Mouse (Mus musculus): ENCODE results near the gene Snap47. TPM values are rescaled to one million over a fixed set of nuclear protein-coding genes. Genes with fewer than 3 reads are reported as not detected.

The Snap47 gene
- total and polyA plus RNA-seq, 2 experiments from 2014 or later, result 467 to 588 TPM

GRCm38 (mm10) chr11:59477240-59477639 is 26.3 kb upstream of the Snap47 start:
- 70% methylated on average over 6 of the region's 6 CpGs for WGBS
- no peak for DNase-seq (ENCODE audit: low spot score)

GRCm38 (mm10) chr11:59472326-59472677 is 21.3 kb upstream of the Snap47 start, which contains the start of gene Zfp867:
Gene Zfp867 (minus strand): TSS chr11:59472474.
- peak within 1 kb of the TSS; percentile 71 for H3K4me3 ChIP-seq (ENCODE audit: low read depth, low read length)
- no peaks in the 10 kb centered on the region for H3K4me1 ChIP-seq (ENCODE audit: insufficient read depth, low read length)
- peak within 1 kb of the TSS; percentile 82 for H3K27ac ChIP-seq (ENCODE audit: low read depth, low read length)
- DNase-seq (ENCODE audit: low spot score) (peak; percentile 95), ATAC-seq (ENCODE audit: low FRiP score) (peak; percentile 89)
- H3K36me3 ChIP-seq (ENCODE audit: insufficient read depth, low read length), result no peaks in the 10 kb centered on the region
- H3K9me3 ChIP-seq (ENCODE audit: low read length), result no peaks in the 10 kb centered on the region
- H3K27me3 ChIP-seq (ENCODE audit: insufficient read depth, low read length), result no peaks in the 10 kb centered on the region
- TF ChIP-seq CTCF (IDR thresholded peaks at IDR 0.05), result no peak
- WGBS, result 0% methylated on average over 19 of the region's 19 CpGs
- H3K9ac ChIP-seq (replicated peaks; ENCODE audit: low read length, poor library complexity, severe bottlenecking), result peak within 1 kb of the TSS; percentile 84
- peak within 1 kb of the TSS; percentile 77 for H3K4me2 ChIP-seq (ENCODE audit: low read depth, low read length, poor library complexity, severe bottlenecking)

More at GRCm38 (mm10) chr11:59477240-59477639, 26.3 kb upstream of the Snap47 start:
- Histone ChIP-seq H3K9ac (replicated peaks; ENCODE audit: low read length, poor library complexity, severe bottlenecking) (no peak overlapping the region), H3K27me3 (ENCODE audit: insufficient read depth, low read length) (no peaks in the 10 kb centered on the region), H3K27ac (ENCODE audit: low read depth, low read length) (no peak overlapping the region), H3K4me3 (ENCODE audit: low read depth, low read length) (no peak overlapping the region), H3K36me3 (ENCODE audit: insufficient read depth, low read length) (no peaks in the 10 kb centered on the region), H3K4me2 (ENCODE audit: low read depth, low read length, poor library complexity, severe bottlenecking) (no peak overlapping the region), H3K9me3 (ENCODE audit: low read length) (no peaks in the 10 kb centered on the region), H3K4me1 (ENCODE audit: insufficient read depth, low read length) (no peaks in the 10 kb centered on the region)
- no peak for ATAC-seq (ENCODE audit: low FRiP score)
- TF ChIP-seq CTCF (IDR thresholded peaks at IDR 0.05), result no peak

GRCm38 (mm10) chr11:59471413-59472325 is 20.7 kb upstream of the Snap47 start:
- H3K4me1 ChIP-seq (ENCODE audit: insufficient read depth, low read length), result no peaks in the 10 kb centered on the region
- H3K36me3 ChIP-seq (ENCODE audit: insufficient read depth, low read length), result no peaks in the 10 kb centered on the region
- no peaks in the 10 kb centered on the region for H3K9me3 ChIP-seq (ENCODE audit: low read length)
- no peak for TF ChIP-seq CTCF (IDR thresholded peaks at IDR 0.05)
- H3K4me3 ChIP-seq (ENCODE audit: low read depth, low read length), result peak overlapping the region; percentile 71
- ATAC-seq (ENCODE audit: low FRiP score), result peak; percentile 73
- H3K27me3 ChIP-seq (ENCODE audit: insufficient read depth, low read length), result no peaks in the 10 kb centered on the region
- peak overlapping the region; percentile 82 for H3K27ac ChIP-seq (ENCODE audit: low read depth, low read length)
- peak overlapping the region; percentile 84 for H3K9ac ChIP-seq (replicated peaks; ENCODE audit: low read length, poor library complexity, severe bottlenecking)
- WGBS, result 7% methylated on average over 37 of the region's 37 CpGs
- H3K4me2 ChIP-seq (ENCODE audit: low read depth, low read length, poor library complexity, severe bottlenecking), result peak overlapping the region; percentile 77
- DNase-seq (ENCODE audit: low spot score), result peak; percentile 4

- H3K4me2 ChIP-seq (ENCODE audit: low read depth, low read length, poor library complexity, severe bottlenecking), result no peak overlapping the region
- H3K4me1 ChIP-seq (ENCODE audit: insufficient read depth, low read length), result no peaks in the 10 kb centered on the region
- DNase-seq (ENCODE audit: low spot score) (no peak), ATAC-seq (ENCODE audit: low FRiP score) (no peak)
- 97% methylated on average over 2 of the region's 2 CpGs for WGBS
- no peak overlapping the region for H3K9ac ChIP-seq (replicated peaks; ENCODE audit: low read length, poor library complexity, severe bottlenecking)
- H3K27ac ChIP-seq (ENCODE audit: low read depth, low read length), result no peak overlapping the region
- TF ChIP-seq CTCF (IDR thresholded peaks at IDR 0.05), result no peak
- H3K27me3 ChIP-seq (ENCODE audit: insufficient read depth, low read length), result no peaks in the 10 kb centered on the region
- H3K9me3 ChIP-seq (ENCODE audit: low read length), result 0 out of 2 replicates have a peak, but pooled peaks cover 13% of the 10 kb centered on the region
- H3K4me3 ChIP-seq (ENCODE audit: low read depth, low read length), result no peak overlapping the region
- peaks cover 37% of the 10 kb centered on the region for H3K36me3 ChIP-seq (ENCODE audit: insufficient read depth, low read length)
Measured at GRCm38 (mm10) chr11:59460459-59460858, 9.5 kb upstream of the Snap47 start.

GRCm38 (mm10) chr11:59458973-59459372 is 8.0 kb upstream of the Snap47 start:
- Histone ChIP-seq H3K36me3 (ENCODE audit: insufficient read depth, low read length) (peaks cover 51% of the 10 kb centered on the region), H3K4me2 (ENCODE audit: low read depth, low read length, poor library complexity, severe bottlenecking) (no peak overlapping the region), H3K4me1 (ENCODE audit: insufficient read depth, low read length) (no peaks in the 10 kb centered on the region), H3K4me3 (ENCODE audit: low read depth, low read length) (no peak overlapping the region), H3K9ac (replicated peaks; ENCODE audit: low read length, poor library complexity, severe bottlenecking) (no peak overlapping the region), H3K27me3 (ENCODE audit: insufficient read depth, low read length) (no peaks in the 10 kb centered on the region), H3K9me3 (ENCODE audit: low read length) (0 out of 2 replicates have a peak, but pooled peaks cover 13% of the 10 kb centered on the region), H3K27ac (ENCODE audit: low read depth, low read length) (no peak overlapping the region)
- 70% methylated on average over 5 of the region's 5 CpGs for WGBS
- ATAC-seq (ENCODE audit: low FRiP score), result no peak
- peak; percentile 1 for DNase-seq (ENCODE audit: low spot score)
- no peak for TF ChIP-seq CTCF (IDR thresholded peaks at IDR 0.05)

- H3K4me2 ChIP-seq (ENCODE audit: low read depth, low read length, poor library complexity, severe bottlenecking), result no peak overlapping the region
- H3K36me3 ChIP-seq (ENCODE audit: insufficient read depth, low read length), result peaks cover 42% of the 10 kb centered on the region
- no peaks in the 10 kb centered on the region for H3K27me3 ChIP-seq (ENCODE audit: insufficient read depth, low read length)
- H3K4me3 ChIP-seq (ENCODE audit: low read depth, low read length), result no peak overlapping the region
- TF ChIP-seq CTCF (IDR thresholded peaks at IDR 0.05), result no peak
- no peak overlapping the region for H3K9ac ChIP-seq (replicated peaks; ENCODE audit: low read length, poor library complexity, severe bottlenecking)
- H3K4me1 ChIP-seq (ENCODE audit: insufficient read depth, low read length), result no peaks in the 10 kb centered on the region
- WGBS, result 95% methylated on average over 2 of the region's 2 CpGs
- no peak overlapping the region for H3K27ac ChIP-seq (ENCODE audit: low read depth, low read length)
- ATAC-seq (ENCODE audit: low FRiP score) (no peak), DNase-seq (ENCODE audit: low spot score) (no peak)
- H3K9me3 ChIP-seq (ENCODE audit: low read length), result no peaks in the 10 kb centered on the region
Measured at GRCm38 (mm10) chr11:59456891-59457290, 5.9 kb upstream of the Snap47 start.

All from midbrain, postnatal 0 days (tissue).